Mouse (Mus musculus) skeletal muscle tissue, postnatal 0 days (tissue): ENCODE measurements around the gene Ssmem1. TPM values are rescaled to one million over a fixed set of nuclear protein-coding genes. Genes with fewer than 3 reads are reported as not detected.

Experiments used
- polyA plus RNA-seq: library from polyadenylated mRNA; unstranded; fragments of >200 nt; fragmentation: Nextera tagmentation; extraction: Ambion mirVana; gene quantifications from 2 replicates; pipeline ENCODE4 v1.2.1, GENCODE M21; 2015

Gene Ssmem1
- polyA plus RNA-seq, result 0.17 TPM in 1 of 2 replicates, not detected in the other

DNA sequence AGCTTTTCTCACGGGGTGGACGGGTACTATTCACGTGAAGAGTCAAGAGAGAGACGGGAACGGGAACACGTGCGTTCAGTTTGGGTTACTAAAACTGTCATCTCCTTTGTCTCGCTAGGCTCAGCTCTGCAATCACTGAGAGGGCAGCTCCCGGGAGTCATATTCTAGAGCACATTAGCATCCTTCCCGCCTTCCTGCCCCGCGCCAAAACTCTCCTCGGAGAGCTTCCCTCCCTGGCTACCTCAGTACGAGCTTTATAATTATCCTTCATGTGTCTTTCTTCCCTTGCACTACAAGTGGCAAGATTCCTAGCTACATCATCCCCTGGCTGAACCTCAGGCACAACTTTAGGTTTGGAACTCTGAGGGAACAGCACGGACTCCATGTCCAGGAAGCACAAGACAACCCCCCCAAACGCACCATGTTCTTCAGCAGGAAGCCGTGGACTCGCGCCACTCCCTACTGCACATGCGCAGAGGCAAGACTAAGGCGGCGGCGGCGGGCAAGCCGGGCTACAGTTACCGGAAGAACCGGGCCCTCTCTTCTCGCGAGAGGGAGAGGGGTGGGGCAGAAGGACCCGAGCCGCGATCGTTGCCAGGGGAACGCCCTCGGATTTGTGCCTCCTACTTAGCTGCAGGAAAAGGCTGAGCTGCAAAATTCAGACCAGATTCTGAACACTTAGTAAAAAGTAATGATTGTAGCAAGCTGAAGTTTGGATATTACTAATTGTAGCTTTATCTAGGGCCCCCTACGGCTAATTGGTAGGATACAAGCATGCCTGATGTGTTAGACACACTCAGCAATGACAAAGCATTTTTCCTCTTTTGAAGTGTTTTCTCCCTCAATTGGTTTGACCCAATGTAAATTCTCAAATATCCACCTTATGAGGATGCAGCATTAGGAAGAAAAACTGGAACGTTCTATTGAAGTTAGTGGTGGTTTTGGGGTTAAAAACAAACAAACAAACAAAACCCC lies at the start of gene Ssmem1, which contains the start of gene Tmem209:
Gene Ssmem1 (plus strand): TSS at position 585 of the 975 bp plus-strand sequence.
Gene Tmem209 (minus strand): TSS at position 519 of the 975 bp plus-strand sequence.

GRCm38 (mm10) chr6:30541009-30541799 lies 31.6 kb downstream of the Ssmem1 start, which contains the start of gene Cpa2:
Cpa2 (plus strand) TSS chr6:30541582.

GRCm38 (mm10) chr6:30568069-30568468 lies 58.4 kb downstream of the Ssmem1 start, which contains the start of gene Cpa4:
Cpa4 (plus strand) TSS chr6:30568369.

Other genes starting within 250 kb of the Ssmem1 start
- gene Ube2h, start 205.3 kb upstream of the Ssmem1 start, polyA plus RNA-seq, result 44.1 and 44.9 TPM in 2 replicates
- 29.6 and 31.8 TPM in 2 replicates for gene Zc3hc1, start 118.8 kb upstream of the Ssmem1 start, polyA plus RNA-seq
- gene Klhdc10, start 108.0 kb upstream of the Ssmem1 start, polyA plus RNA-seq, result 13.0 and 13.1 TPM in 2 replicates
- 11.5 and 11.6 TPM in 2 replicates for gene Tmem209, start 66 bp upstream of the Ssmem1 start, polyA plus RNA-seq
- gene Cpa2, start 31.7 kb downstream of the Ssmem1 start, polyA plus RNA-seq, result 5.4 and 6.1 TPM in 2 replicates
- gene Cpa4, start 58.5 kb downstream of the Ssmem1 start, polyA plus RNA-seq, result 1.2 and 3.9 TPM in 2 replicates
- gene Cpa5, start 101.2 kb downstream of the Ssmem1 start, polyA plus RNA-seq, result 1.5 and 1.7 TPM in 2 replicates
- gene Cpa1, start 129.4 kb downstream of the Ssmem1 start, polyA plus RNA-seq, result 0.89 and 1.1 TPM in 2 replicates
- gene Cep41, start 183.9 kb downstream of the Ssmem1 start, polyA plus RNA-seq, result 37.5 and 42.3 TPM in 2 replicates
- 855 and 1,001 TPM in 2 replicates for gene Mest, start 213.7 kb downstream of the Ssmem1 start, polyA plus RNA-seq